Mouse (Mus musculus): ENCODE results near the gene Krit1.
"Not testable (repeated sequence)": the region's sequence is repeated elsewhere in the genome, so short reads cannot be mapped to it uniquely, and the experiment has no call there.

Gene Krit1

GRCm38 (mm10) chr5:3802433-3803291, at the start of gene Krit1, which contains the start of gene Ankib1:
Gene Krit1 (plus strand): TSS chr5:3803184.
Gene Ankib1 (minus strand): TSS chr5:3802925.
- no peak for DNase-seq (ENCODE audit: extremely low read depth, low read depth, low spot score)

GRCm38 (mm10) chr5:3771512-3771911, 31.5 kb upstream of the Krit1 start:
- no peak for DNase-seq (ENCODE audit: extremely low read depth, low read depth, low spot score)

GRCm38 (mm10) chr5:3772017-3772416, 31.0 kb upstream of the Krit1 start:
- no peak for DNase-seq (ENCODE audit: extremely low read depth, low read depth, low spot score)

- DNase-seq (ENCODE audit: extremely low read depth, low read depth, low spot score) = no peak
These were observed 20.3 kb upstream of the Krit1 start for GRCm38 (mm10) chr5:3782670-3783069.

- no peak for DNase-seq (ENCODE audit: extremely low read depth, low read depth, low spot score)
These were observed 18.9 kb upstream of the Krit1 start for GRCm38 (mm10) chr5:3783947-3784681.

- no peak for DNase-seq (ENCODE audit: extremely low read depth, low read depth, low spot score)
These were observed 18.1 kb upstream of the Krit1 start for GRCm38 (mm10) chr5:3784751-3785496.

GRCm38 (mm10) chr5:3787548-3787947, 15.4 kb upstream of the Krit1 start:
- no peak for DNase-seq (ENCODE audit: extremely low read depth, low read depth, low spot score)

- no peak for DNase-seq (ENCODE audit: extremely low read depth, low read depth, low spot score)
These were observed 11.9 kb upstream of the Krit1 start for GRCm38 (mm10) chr5:3791048-3791447.

- not testable (repeated sequence) for DNase-seq (ENCODE audit: extremely low read depth, low read depth, low spot score)
These were observed 5.9 kb upstream of the Krit1 start for GRCm38 (mm10) chr5:3797101-3797500.

GRCm38 (mm10) chr5:3798656-3799055, 4.3 kb upstream of the Krit1 start:
- not testable (repeated sequence) for DNase-seq (ENCODE audit: extremely low read depth, low read depth, low spot score)

- DNase-seq (ENCODE audit: extremely low read depth, low read depth, low spot score) = no peak
These were observed 2.9 kb upstream of the Krit1 start for GRCm38 (mm10) chr5:3800041-3800440.

GRCm38 (mm10) chr5:3800881-3801280, 2.1 kb upstream of the Krit1 start:
- no peak for DNase-seq (ENCODE audit: extremely low read depth, low read depth, low spot score)

GRCm38 (mm10) chr5:3801672-3802432, 1.1 kb upstream of the Krit1 start:
- DNase-seq (ENCODE audit: extremely low read depth, low read depth, low spot score) = no peak

GRCm38 (mm10) chr5:3803292-3804165, 545 bp downstream of the Krit1 start:
- no peak for DNase-seq (ENCODE audit: extremely low read depth, low read depth, low spot score)

- DNase-seq (ENCODE audit: extremely low read depth, low read depth, low spot score) = no peak
These were observed 5.5 kb downstream of the Krit1 start for GRCm38 (mm10) chr5:3808472-3808871.

GRCm38 (mm10) chr5:3834107-3834506, 31.1 kb downstream of the Krit1 start:
- DNase-seq (ENCODE audit: extremely low read depth, low read depth, low spot score) = no peak

- DNase-seq (ENCODE audit: extremely low read depth, low read depth, low spot score) = no peak
These were observed 42.0 kb downstream of the Krit1 start, which contains the start of gene Lrrd1 for GRCm38 (mm10) chr5:3845026-3845425. Gene Lrrd1 (plus strand): TSS chr5:3845173.

- no peak for DNase-seq (ENCODE audit: extremely low read depth, low read depth, low spot score)
These were observed 67.2 kb downstream of the Krit1 start for GRCm38 (mm10) chr5:3870161-3870560.

GRCm38 (mm10) chr5:3872348-3872747, 69.4 kb downstream of the Krit1 start:
- DNase-seq (ENCODE audit: extremely low read depth, low read depth, low spot score) = no peak

- DNase-seq (ENCODE audit: extremely low read depth, low read depth, low spot score) = no peak
These were observed 70.5 kb downstream of the Krit1 start for GRCm38 (mm10) chr5:3873485-3873884.
